Comparison of ENCODE assay signal across 8 mouse cellular contexts in genomic region chr13:24988391-24988790, GRCm38 (mm10). TPM values are rescaled to one million over a fixed set of nuclear protein-coding genes. Genes with fewer than 3 reads are reported as not detected.
DNase-seq lines count a peak whose midpoint lies in the region; ATAC-seq and TF ChIP-seq lines count a peak whose summit lies in the region.

No protein-coding gene starts in this region.

- no peak overlapping the region for H3K4me2 ChIP-seq in intestine, postnatal 0 days (replicated peaks; ENCODE audit: low read depth)
- no peak overlapping the region for H3K4me2 ChIP-seq in midbrain, postnatal 0 days (ENCODE audit: low read depth, low read length, poor library complexity, severe bottlenecking)
- no peak overlapping the region for H3K4me2 ChIP-seq in stomach, embryonic 16.5 days (ENCODE audit: low read depth, low read length)

- POLR2A ChIA-PET in Patski (lab: Charles Lee) = no interaction called here

- H3K27me3 ChIP-seq in Patski = no peaks in the 10 kb centered on the region
- H3K27me3 ChIP-seq in intestine, postnatal 0 days (replicated peaks; ENCODE audit: control insufficient read depth, insufficient read depth, low read length) = no peaks in the 10 kb centered on the region
- H3K27me3 ChIP-seq in midbrain, postnatal 0 days (ENCODE audit: insufficient read depth, low read length) = no peaks in the 10 kb centered on the region
- no peaks in the 10 kb centered on the region for H3K27me3 ChIP-seq in stomach, embryonic 16.5 days (ENCODE audit: control insufficient read depth, insufficient read depth, low read length)

- peaks cover 20% of the 10 kb centered on the region for H3K36me3 ChIP-seq in intestine, postnatal 0 days (ENCODE audit: control insufficient read depth, insufficient read depth)
- peaks cover 13% of the 10 kb centered on the region for H3K36me3 ChIP-seq in midbrain, postnatal 0 days (ENCODE audit: insufficient read depth, low read length)
- no peaks in the 10 kb centered on the region for H3K36me3 ChIP-seq in stomach, embryonic 16.5 days (ENCODE audit: control insufficient read depth, insufficient read depth, low read length)

- DNase-seq in 416B (ENCODE audit: low read depth) (peak; percentile 67), Patski (ENCODE audit: low read depth, low spot score) (no peak), liver (peak; percentile 45)
- DNase-seq in cerebellum, postnatal 36 days = peak; percentile 63 to 64
- peak; percentile 53 for DNase-seq in gastrocnemius, adult 18-20 months (ENCODE audit: low spot score)
- peak; percentile 84 for DNase-seq in midbrain, postnatal 0 days (ENCODE audit: low spot score)

- no peak overlapping the region for H3K27ac ChIP-seq in intestine, postnatal 0 days (ENCODE audit: low read depth, low read length)
- H3K27ac ChIP-seq in midbrain, postnatal 0 days (ENCODE audit: low read depth, low read length) = no peak overlapping the region
- no peak overlapping the region for H3K27ac ChIP-seq in stomach, embryonic 16.5 days (ENCODE audit: low read length)

- H3K9ac ChIP-seq in intestine, postnatal 0 days (ENCODE audit: low read depth, low read length) = no peak overlapping the region
- no peak overlapping the region for H3K9ac ChIP-seq in midbrain, postnatal 0 days (replicated peaks; ENCODE audit: low read length, poor library complexity, severe bottlenecking)
- no peak overlapping the region for H3K9ac ChIP-seq in stomach, embryonic 16.5 days (ENCODE audit: low read length)

- no peak for ATAC-seq in Patski
- 0 out of 2 replicates have a peak, but pooled peaks have one; percentile 43 for ATAC-seq in intestine, postnatal 0 days
- ATAC-seq in midbrain, postnatal 0 days (ENCODE audit: low FRiP score) = peak; percentile 86
- peak; percentile 31; the same call in 1 of the 2 replicates for ATAC-seq in stomach, embryonic 16.5 days (ENCODE audit: insufficient read depth, low FRiP score)

- CTCF ChIA-PET in Patski (lab: Charles Lee) = interaction anchor here (0.6 to 2.1 kb wide), 5 partner anchors 11 to 52 kb away, joined by 3 to 12 read pairs (median 4); partner anchors contain the start of gene Aldh5a1

- 42% methylated on average over 7 of the region's 7 CpGs for WGBS in intestine, postnatal 0 days
- WGBS in midbrain, postnatal 0 days = 37% methylated on average over 7 of the region's 7 CpGs
- WGBS in stomach, embryonic 16.5 days = 31% methylated on average over 7 of the region's 7 CpGs

- peak; percentile 80 for TF ChIP-seq CTCF in Patski (IDR thresholded peaks at IDR 0.05)
- peak; percentile 84 for TF ChIP-seq CTCF in intestine, postnatal 0 days (IDR thresholded peaks at IDR 0.05; ENCODE audit: low read depth)
- TF ChIP-seq CTCF in midbrain, postnatal 0 days (IDR thresholded peaks at IDR 0.05) = peak; percentile 85

- H3K4me1 ChIP-seq in intestine, postnatal 0 days (replicated peaks; ENCODE audit: control insufficient read depth, insufficient read depth, low read length) = no peaks in the 10 kb centered on the region
- no peaks in the 10 kb centered on the region for H3K4me1 ChIP-seq in midbrain, postnatal 0 days (ENCODE audit: insufficient read depth, low read length)
- H3K4me1 ChIP-seq in stomach, embryonic 16.5 days (ENCODE audit: control insufficient read depth, insufficient read depth, low read length) = peaks cover 5% of the 10 kb centered on the region; the same call in 1 of the 2 replicates

- in situ Hi-C loops in Patski (cut with MboI; ENCODE audit: low pct_unique_long_range_greater_than_20kb) = loop anchor here (10.0 kb wide), 1 partner anchor 504 kb away; no protein-coding TSS in a partner anchor

- H3K9me3 ChIP-seq in intestine, postnatal 0 days (ENCODE audit: control insufficient read depth) = no peaks in the 10 kb centered on the region
- no peaks in the 10 kb centered on the region for H3K9me3 ChIP-seq in midbrain, postnatal 0 days (ENCODE audit: low read length)
- H3K9me3 ChIP-seq in stomach, embryonic 16.5 days (replicated peaks; ENCODE audit: control insufficient read depth, low read length) = no peaks in the 10 kb centered on the region

- no peak overlapping the region for H3K4me3 ChIP-seq in intestine, postnatal 0 days (ENCODE audit: low read depth, low read length)
- no peak overlapping the region for H3K4me3 ChIP-seq in midbrain, postnatal 0 days (ENCODE audit: low read depth, low read length)
- H3K4me3 ChIP-seq in stomach, embryonic 16.5 days (replicated peaks; ENCODE audit: low read length) = no peak overlapping the region

RNA-seq across cellular contexts. Expression of gene Mrs2, which starts 31.8 kb away (rescaled TPM):
- 64.2 TPM for polyA plus RNA-seq in Patski (2021)
- 10 to 100 TPM; 35.7 to 37.5 TPM for total RNA-seq in gastrocnemius, adult 18-20 months (2021)
- polyA plus RNA-seq in intestine, postnatal 0 days (2015; fragmentation: Nextera tagmentation; extraction: Ambion mirVana) = 15.0 and 21.2 TPM in 2 replicates
- total RNA-seq in midbrain, postnatal 0 days (2014; rRNA removed) = 41.8 and 42.0 TPM in 2 replicates
- 10.9 and 13.0 TPM in 2 replicates for polyA plus RNA-seq in midbrain, postnatal 0 days (2015; fragmentation: Nextera tagmentation; extraction: Ambion mirVana)
- 14.3 and 15.3 TPM in 2 replicates for polyA plus RNA-seq in stomach, embryonic 16.5 days (2015; fragmentation: Nextera tagmentation; extraction: Ambion mirVana)

RNA-seq across cellular contexts. Expression of gene Gpld1, which starts 45.4 kb away (rescaled TPM):
- 0.89 TPM for polyA plus RNA-seq in Patski (2021)
- under 1 TPM; 0.84 to 0.95 TPM for total RNA-seq in gastrocnemius, adult 18-20 months (2021)
- 0.59 and 0.65 TPM in 2 replicates for polyA plus RNA-seq in intestine, postnatal 0 days (2015; fragmentation: Nextera tagmentation; extraction: Ambion mirVana)
- total RNA-seq in midbrain, postnatal 0 days (2014; rRNA removed) = 5.5 and 6.3 TPM in 2 replicates
- 2.6 and 3.8 TPM in 2 replicates for polyA plus RNA-seq in midbrain, postnatal 0 days (2015; fragmentation: Nextera tagmentation; extraction: Ambion mirVana)
- 4.0 and 5.0 TPM in 2 replicates for polyA plus RNA-seq in stomach, embryonic 16.5 days (2015; fragmentation: Nextera tagmentation; extraction: Ambion mirVana)

RNA-seq across cellular contexts. Expression of gene Aldh5a1, which starts 50.9 kb away (rescaled TPM):
- polyA plus RNA-seq in Patski (2021) = 15.6 TPM
- total RNA-seq in gastrocnemius, adult 18-20 months (2021) = 1 to 10 TPM; 7.9 to 8.3 TPM
- polyA plus RNA-seq in intestine, postnatal 0 days (2015; fragmentation: Nextera tagmentation; extraction: Ambion mirVana) = 5.0 and 5.4 TPM in 2 replicates
- total RNA-seq in midbrain, postnatal 0 days (2014; rRNA removed) = 45.8 and 53.8 TPM in 2 replicates
- polyA plus RNA-seq in midbrain, postnatal 0 days (2015; fragmentation: Nextera tagmentation; extraction: Ambion mirVana) = 14.6 and 15.4 TPM in 2 replicates
- 7.6 and 7.8 TPM in 2 replicates for polyA plus RNA-seq in stomach, embryonic 16.5 days (2015; fragmentation: Nextera tagmentation; extraction: Ambion mirVana)
